Mouse (Mus musculus): ENCODE results near the gene Adamts20. TPM values are rescaled to one million over a fixed set of nuclear protein-coding genes. Genes with fewer than 3 reads are reported as not detected.

Gene Adamts20
- polyA plus RNA-seq, 1 experiment from 2014 or later, result 10.3 TPM

- 97% methylated on average over 4 of the region's 4 CpGs for WGBS
- DNase-seq (ENCODE audit: low spot score), result no peak
- H3K4me1 ChIP-seq (ENCODE audit: control insufficient read depth, insufficient read depth, low read length), result no peaks in the 10 kb centered on the region
- H3K27me3 ChIP-seq (ENCODE audit: control insufficient read depth, insufficient read depth, low read length), result no peaks in the 10 kb centered on the region
- H3K9me3 ChIP-seq (ENCODE audit: control insufficient read depth, low read length), result no peaks in the 10 kb centered on the region
- no peak overlapping the region for H3K27ac ChIP-seq (ENCODE audit: low read depth, low read length)
- no peak overlapping the region for H3K4me2 ChIP-seq (ENCODE audit: low read depth)
- no peak overlapping the region for H3K9ac ChIP-seq (ENCODE audit: low read length)
- no peaks in the 10 kb centered on the region for H3K36me3 ChIP-seq (ENCODE audit: control insufficient read depth, insufficient read depth, low read length)
- H3K4me3 ChIP-seq (ENCODE audit: low read depth, low read length), result no peak overlapping the region
- ATAC-seq (ENCODE audit: insufficient read depth, low FRiP score, low TSS enrichment), result no peak
Measured at GRCm38 (mm10) chr15:94259497-94259896, 205.7 kb downstream of the Adamts20 start.

DNA sequence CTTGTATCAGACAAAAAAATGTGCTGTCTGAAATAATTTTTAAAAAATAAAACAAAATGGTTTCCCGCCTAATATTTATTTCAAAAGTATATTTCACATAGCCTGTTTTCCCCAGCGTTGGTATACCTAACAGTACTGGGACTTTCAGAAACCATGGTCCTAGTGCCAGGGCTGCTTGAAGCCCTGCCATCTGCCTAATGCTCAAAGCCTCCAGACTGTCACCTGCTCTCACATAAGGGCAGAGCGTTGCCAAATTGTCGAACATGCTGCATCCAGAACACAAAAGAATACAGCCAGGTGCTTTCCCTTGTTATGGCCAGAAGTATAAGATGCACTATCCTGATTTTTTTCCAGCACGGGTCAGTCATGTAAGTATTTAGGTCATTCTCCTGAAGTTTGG is 209.7 kb downstream of the Adamts20 start:
- H3K4me1 ChIP-seq (ENCODE audit: control insufficient read depth, insufficient read depth, low read length), result no peaks in the 10 kb centered on the region
- H3K9me3 ChIP-seq (ENCODE audit: control insufficient read depth, low read length), result no peaks in the 10 kb centered on the region
- ATAC-seq (ENCODE audit: insufficient read depth, low FRiP score, low TSS enrichment) (no peak), DNase-seq (ENCODE audit: low spot score) (no peak)
- no peak overlapping the region for H3K9ac ChIP-seq (ENCODE audit: low read length)
- no peaks in the 10 kb centered on the region for H3K36me3 ChIP-seq (ENCODE audit: control insufficient read depth, insufficient read depth, low read length)
- no peak overlapping the region for H3K4me2 ChIP-seq (ENCODE audit: low read depth)
- H3K27me3 ChIP-seq (ENCODE audit: control insufficient read depth, insufficient read depth, low read length), result no peaks in the 10 kb centered on the region
- H3K27ac ChIP-seq (ENCODE audit: low read depth, low read length), result no peak overlapping the region
- H3K4me3 ChIP-seq (ENCODE audit: low read depth, low read length), result no peak overlapping the region
- 92% methylated on average over 5 of the region's 5 CpGs for WGBS

- Histone ChIP-seq H3K9me3 (ENCODE audit: control insufficient read depth, low read length) (no peaks in the 10 kb centered on the region), H3K4me1 (ENCODE audit: control insufficient read depth, insufficient read depth, low read length) (no peaks in the 10 kb centered on the region), H3K4me2 (ENCODE audit: low read depth) (no peak overlapping the region), H3K27me3 (ENCODE audit: control insufficient read depth, insufficient read depth, low read length) (no peaks in the 10 kb centered on the region), H3K27ac (ENCODE audit: low read depth, low read length) (no peak overlapping the region), H3K36me3 (ENCODE audit: control insufficient read depth, insufficient read depth, low read length) (no peaks in the 10 kb centered on the region), H3K4me3 (ENCODE audit: low read depth, low read length) (no peak overlapping the region), H3K9ac (ENCODE audit: low read length) (no peak overlapping the region)
- DNase-seq (ENCODE audit: low spot score), result no peak
- 79% methylated on average over 3 of the region's 3 CpGs for WGBS
- no peak for ATAC-seq (ENCODE audit: insufficient read depth, low FRiP score, low TSS enrichment)
Measured at GRCm38 (mm10) chr15:94254861-94255516, 210.2 kb downstream of the Adamts20 start.

DNA sequence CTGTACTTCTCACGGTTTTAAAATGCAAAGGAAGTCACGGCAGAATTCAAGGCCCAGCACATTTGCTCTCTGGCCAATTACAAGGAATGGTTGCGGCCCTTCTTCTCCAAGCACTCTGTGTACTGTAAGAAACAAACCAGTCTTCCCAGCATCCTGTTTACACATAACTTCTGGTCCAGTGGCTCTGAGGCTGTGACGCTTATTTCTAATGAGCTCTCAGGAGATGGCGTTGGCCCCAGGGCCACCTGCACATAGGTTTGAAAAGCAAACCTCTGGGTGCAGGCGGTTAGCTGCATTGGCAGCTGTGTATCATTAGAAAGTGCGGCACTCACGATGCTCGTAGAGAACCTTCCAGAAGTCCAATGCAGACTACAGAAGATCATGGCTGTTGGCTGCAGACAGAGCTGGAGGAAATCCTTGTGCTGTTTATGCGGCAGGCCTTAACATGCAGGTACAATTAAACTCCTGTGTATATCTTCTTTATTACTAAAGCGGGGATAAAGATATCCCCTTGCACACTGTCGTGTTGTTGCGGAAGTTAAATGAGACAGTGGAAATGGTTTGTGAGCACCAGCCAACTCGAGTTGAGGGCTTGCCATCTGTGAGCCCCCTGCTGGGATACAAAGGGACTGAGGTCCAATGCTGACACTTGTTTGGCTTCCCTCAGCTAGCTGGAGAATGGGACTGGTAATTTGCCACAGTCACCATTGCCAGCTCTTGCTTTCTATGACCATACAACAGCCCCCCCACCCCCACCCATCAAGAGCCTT is 210.9 kb downstream of the Adamts20 start:
- H3K9me3 ChIP-seq (ENCODE audit: control insufficient read depth, low read length), result no peaks in the 10 kb centered on the region
- ATAC-seq (ENCODE audit: insufficient read depth, low FRiP score, low TSS enrichment), result no peak
- H3K9ac ChIP-seq (ENCODE audit: low read length), result no peak overlapping the region
- H3K36me3 ChIP-seq (ENCODE audit: control insufficient read depth, insufficient read depth, low read length), result no peaks in the 10 kb centered on the region
- H3K4me3 ChIP-seq (ENCODE audit: low read depth, low read length), result no peak overlapping the region
- DNase-seq (ENCODE audit: low spot score), result no peak
- no peak overlapping the region for H3K27ac ChIP-seq (ENCODE audit: low read depth, low read length)
- H3K4me1 ChIP-seq (ENCODE audit: control insufficient read depth, insufficient read depth, low read length), result no peaks in the 10 kb centered on the region
- WGBS, result 81% methylated on average over 14 of the region's 14 CpGs
- no peaks in the 10 kb centered on the region for H3K27me3 ChIP-seq (ENCODE audit: control insufficient read depth, insufficient read depth, low read length)
- no peak overlapping the region for H3K4me2 ChIP-seq (ENCODE audit: low read depth)

GRCm38 (mm10) chr15:94252962-94253712 is 212.1 kb downstream of the Adamts20 start:
- Histone ChIP-seq H3K27me3 (ENCODE audit: control insufficient read depth, insufficient read depth, low read length) (no peaks in the 10 kb centered on the region), H3K36me3 (ENCODE audit: control insufficient read depth, insufficient read depth, low read length) (no peaks in the 10 kb centered on the region), H3K4me3 (ENCODE audit: low read depth, low read length) (no peak overlapping the region), H3K27ac (ENCODE audit: low read depth, low read length) (no peak overlapping the region), H3K9me3 (ENCODE audit: control insufficient read depth, low read length) (no peaks in the 10 kb centered on the region), H3K4me2 (ENCODE audit: low read depth) (no peak overlapping the region), H3K9ac (ENCODE audit: low read length) (no peak overlapping the region), H3K4me1 (ENCODE audit: control insufficient read depth, insufficient read depth, low read length) (no peaks in the 10 kb centered on the region)
- ATAC-seq (ENCODE audit: insufficient read depth, low FRiP score, low TSS enrichment), result no peak
- 72% methylated on average over 13 of the region's 13 CpGs for WGBS
- DNase-seq (ENCODE audit: low spot score), result peak; percentile 33

- Histone ChIP-seq H3K4me1 (ENCODE audit: control insufficient read depth, insufficient read depth, low read length) (no peaks in the 10 kb centered on the region), H3K27ac (ENCODE audit: low read depth, low read length) (no peak overlapping the region), H3K36me3 (ENCODE audit: control insufficient read depth, insufficient read depth, low read length) (no peaks in the 10 kb centered on the region), H3K27me3 (ENCODE audit: control insufficient read depth, insufficient read depth, low read length) (no peaks in the 10 kb centered on the region), H3K9ac (ENCODE audit: low read length) (no peak overlapping the region), H3K4me3 (ENCODE audit: low read depth, low read length) (no peak overlapping the region), H3K9me3 (ENCODE audit: control insufficient read depth, low read length) (no peaks in the 10 kb centered on the region), H3K4me2 (ENCODE audit: low read depth) (no peak overlapping the region)
- ATAC-seq (ENCODE audit: insufficient read depth, low FRiP score, low TSS enrichment) (no peak), DNase-seq (ENCODE audit: low spot score) (no peak)
- WGBS, result 87% methylated on average over 8 of the region's 8 CpGs
Measured at GRCm38 (mm10) chr15:94249766-94250165, 215.5 kb downstream of the Adamts20 start.

- H3K27me3 ChIP-seq (ENCODE audit: control insufficient read depth, insufficient read depth, low read length), result no peaks in the 10 kb centered on the region
- H3K4me1 ChIP-seq (ENCODE audit: control insufficient read depth, insufficient read depth, low read length), result no peaks in the 10 kb centered on the region
- H3K4me3 ChIP-seq (ENCODE audit: low read depth, low read length), result no peak overlapping the region
- no peaks in the 10 kb centered on the region for H3K9me3 ChIP-seq (ENCODE audit: control insufficient read depth, low read length)
- no peak for ATAC-seq (ENCODE audit: insufficient read depth, low FRiP score, low TSS enrichment)
- 52% methylated on average over 6 of the region's 6 CpGs for WGBS
- no peak overlapping the region for H3K9ac ChIP-seq (ENCODE audit: low read length)
- no peak overlapping the region for H3K4me2 ChIP-seq (ENCODE audit: low read depth)
- H3K36me3 ChIP-seq (ENCODE audit: control insufficient read depth, insufficient read depth, low read length), result no peaks in the 10 kb centered on the region
- DNase-seq (ENCODE audit: low spot score), result no peak
- H3K27ac ChIP-seq (ENCODE audit: low read depth, low read length), result no peak overlapping the region
Measured at GRCm38 (mm10) chr15:94248386-94248785, 216.8 kb downstream of the Adamts20 start.

DNA sequence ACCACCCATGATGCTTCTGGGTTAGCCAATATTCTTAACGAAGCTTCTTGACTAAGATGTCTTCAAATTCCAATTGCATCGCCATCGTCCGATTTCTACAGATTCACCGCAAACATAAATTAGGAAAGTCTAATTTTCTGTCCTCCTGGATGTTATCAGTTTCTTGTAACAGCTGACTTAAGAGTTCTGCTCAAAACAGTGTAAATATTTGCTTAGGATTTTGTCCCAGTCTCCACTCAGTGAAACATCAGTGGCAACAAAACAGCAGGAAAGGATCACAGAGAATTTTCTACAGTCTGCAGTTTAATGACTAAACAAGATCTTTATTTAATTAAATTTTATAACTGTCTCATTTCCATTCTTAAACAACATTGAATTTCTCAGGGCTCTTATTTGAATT is 218.5 kb downstream of the Adamts20 start:
- no peak for ATAC-seq (ENCODE audit: insufficient read depth, low FRiP score, low TSS enrichment)
- Histone ChIP-seq H3K27me3 (ENCODE audit: control insufficient read depth, insufficient read depth, low read length) (no peaks in the 10 kb centered on the region), H3K4me2 (ENCODE audit: low read depth) (no peak overlapping the region), H3K4me1 (ENCODE audit: control insufficient read depth, insufficient read depth, low read length) (no peaks in the 10 kb centered on the region), H3K36me3 (ENCODE audit: control insufficient read depth, insufficient read depth, low read length) (no peaks in the 10 kb centered on the region), H3K4me3 (ENCODE audit: low read depth, low read length) (no peak overlapping the region), H3K9me3 (ENCODE audit: control insufficient read depth, low read length) (no peaks in the 10 kb centered on the region), H3K9ac (ENCODE audit: low read length) (no peak overlapping the region), H3K27ac (ENCODE audit: low read depth, low read length) (no peak overlapping the region)
- no peak for DNase-seq (ENCODE audit: low spot score)
- WGBS, result 90% methylated on average over 5 of the region's 5 CpGs

Measured in neural tube, embryonic 11.5 days (tissue).